ENCODE assay signal across 25 mouse cellular contexts in genomic region chr14:118799918-118800317, GRCm38 (mm10). TPM values are rescaled to one million over a fixed set of nuclear protein-coding genes. Genes with fewer than 3 reads are reported as not detected.
A peak's percentile ranks its signal among the peaks of the same experiment; 100 is the strongest.
DNase-seq lines count a peak whose midpoint lies in the region; ATAC-seq and TF ChIP-seq lines count a peak whose summit lies in the region.
"Had no signal": no experiment of that assay in that cellular context is flagged by ENCODE, and none has a peak within 500 bp of the region (broad histone marks: within the 10 kb centered on the region; RNA-seq: fewer than 3 reads in every experiment).

No protein-coding gene starts in this region.

- no peaks in the 10 kb centered on the region for H3K9me3 ChIP-seq in MEL (replicated peaks; ENCODE audit: insufficient read depth, low read length)
- H3K9me3 ChIP-seq in liver, embryonic 15.5 days (replicated peaks) = no peaks in the 10 kb centered on the region
- H3K9me3 ChIP-seq: forebrain, embryonic 13.5 days; heart, embryonic 15.5 days; limb, embryonic 15.5 days; lung, embryonic 15.5 days; midbrain, embryonic 13.5 days; neural tube, embryonic 12.5 days had no signal

- peak; percentile 52 for ATAC-seq in common myeloid progenitor, adult 5-6 weeks (replicated peaks; ENCODE audit: low read depth, poor library complexity, severe bottlenecking)
- no peak for ATAC-seq in liver, embryonic 15.5 days (ENCODE audit: insufficient read depth)
- ATAC-seq: forebrain, embryonic 13.5 days; hindbrain, embryonic 16.5 days; intestine, embryonic 16.5 days; midbrain, embryonic 13.5 days had no signal

- no peak overlapping the region for H3K27ac ChIP-seq in MEL (ENCODE audit: control insufficient read depth, low read depth, low read length)
- no peak overlapping the region for H3K27ac ChIP-seq in liver, embryonic 15.5 days (replicated peaks)
- H3K27ac ChIP-seq: forebrain, embryonic 13.5 days; gastrocnemius, adult 2 months; heart, embryonic 15.5 days; layer of hippocampus, adult 2 months; limb, embryonic 15.5 days; lung, embryonic 15.5 days; midbrain, embryonic 13.5 days; neural tube, embryonic 12.5 days had no signal

- TF ChIP-seq POLR2A in MEL (IDR thresholded peaks at IDR 0.05; ENCODE audit: control insufficient read depth in 1 of 2, insufficient read depth in 1 of 2, low read depth in 1 of 2, low read length in 2 of 2, poor library complexity in 1 of 2) = no peak

- TF ChIP-seq RAD21 in MEL (IDR thresholded peaks at IDR 0.05; ENCODE audit: low read depth, low read length) = no peak

- peaks cover 0 to 10% of the 10 kb centered on the region in 2 experiments; a peak in 2 of 4 replicates for H3K36me3 ChIP-seq in MEL (ENCODE audit: control insufficient read depth in 1 of 2, insufficient read depth in 2 of 2, low read length in 2 of 2)
- H3K36me3 ChIP-seq in liver, embryonic 15.5 days (replicated peaks) = no peaks in the 10 kb centered on the region
- H3K36me3 ChIP-seq: heart, embryonic 15.5 days; limb, embryonic 15.5 days; lung, embryonic 15.5 days; midbrain, embryonic 13.5 days; neural tube, embryonic 12.5 days had no signal

- DNase-seq in layer of hippocampus, adult 9-11 months = peak; percentile 16
- DNase-seq in layer of hippocampus, adult 8-10 months (ENCODE audit: low spot score in 2 of 2) = no peak
- peak; percentile 27 for DNase-seq in MEL (ENCODE audit: low read depth, low spot score)
- no peak for DNase-seq in cerebellum, postnatal 36 days
- DNase-seq in Muller cell, postnatal 12 days (ENCODE audit: inconsistent ontology term) = no peak
- DNase-seq: adrenal gland, postnatal 14 days; cerebellum, adult 9-11 months; gastrocnemius, adult 2 months; heart, postnatal 36 days; kidney, postnatal 14 days; left cerebral cortex, postnatal 4 days; lung, postnatal 4 days; right cerebral cortex, postnatal 14 days had no signal

- peaks cover 0 to 31% of the 10 kb centered on the region in 2 experiments; a peak in 2 of 4 replicates for H3K4me1 ChIP-seq in MEL (ENCODE audit: control insufficient read depth in 1 of 2, insufficient read depth in 2 of 2, low read length in 2 of 2)
- H3K4me1 ChIP-seq in liver, embryonic 15.5 days (replicated peaks) = peaks cover 63% of the 10 kb centered on the region
- H3K4me1 ChIP-seq: limb, embryonic 15.5 days; lung, embryonic 15.5 days; neural tube, embryonic 12.5 days had no signal

- no peaks in the 10 kb centered on the region for H3K27me3 ChIP-seq in MEL (ENCODE audit: control insufficient read depth in 1 of 2, insufficient read depth in 2 of 2, low read length in 2 of 2)
- H3K27me3 ChIP-seq in liver, embryonic 15.5 days = peaks cover 10% of the 10 kb centered on the region
- H3K27me3 ChIP-seq: forebrain, embryonic 13.5 days; heart, embryonic 15.5 days; limb, embryonic 15.5 days; lung, embryonic 15.5 days; neural tube, embryonic 12.5 days had no signal

- no peak overlapping the region for H3K9ac ChIP-seq in MEL (ENCODE audit: control insufficient read depth, low read depth, low read length, poor library complexity, severe bottlenecking)
- 0 out of 2 replicates have a peak overlapping the region, but pooled peaks have one; percentile 18 for H3K9ac ChIP-seq in liver, embryonic 15.5 days
- H3K9ac ChIP-seq: forebrain, embryonic 13.5 days; heart, embryonic 15.5 days; limb, embryonic 15.5 days; lung, embryonic 15.5 days; midbrain, embryonic 13.5 days; neural tube, embryonic 12.5 days had no signal

- H3K79me2 ChIP-seq in MEL (ENCODE audit: control insufficient read depth, insufficient read depth, low read length, poor library complexity) = no peaks in the 10 kb centered on the region

- 10% methylated on average over 9 of the region's 9 CpGs for WGBS in liver, embryonic 15.5 days (ENCODE audit: insufficient replicate concordance)

- TF ChIP-seq EP300 in MEL (IDR thresholded peaks at IDR 0.05; ENCODE audit: low read depth in 1 of 2, low read length in 2 of 2) = no peak

- peak overlapping the region; percentile 36 for H3K4me2 ChIP-seq in liver, embryonic 15.5 days
- H3K4me2 ChIP-seq: forebrain, embryonic 13.5 days; heart, embryonic 15.5 days; limb, embryonic 15.5 days; lung, embryonic 15.5 days; midbrain, embryonic 13.5 days; neural tube, embryonic 12.5 days had no signal

- no peak for TF ChIP-seq CTCF in MEL (IDR thresholded peaks at IDR 0.05 in 2 of 3, conservative IDR thresholded peaks at IDR 0.05 in 1 of 3; ENCODE audit: control insufficient read depth in 1 of 3, insufficient read depth in 1 of 3, low read depth in 2 of 3, low read length in 3 of 3, poor library complexity in 1 of 3, severe bottlenecking in 1 of 3)

- H3K4me3 ChIP-seq in MEL (ENCODE audit: control insufficient read depth in 1 of 2, insufficient read depth in 1 of 2, low read depth in 2 of 2, low read length in 2 of 2) = no peak overlapping the region
- no peak overlapping the region for H3K4me3 ChIP-seq in liver, embryonic 15.5 days (replicated peaks)
- H3K4me3 ChIP-seq: forebrain, embryonic 13.5 days; gastrocnemius, adult 2 months; heart, embryonic 15.5 days; layer of hippocampus, adult 2 months; limb, embryonic 15.5 days; lung, embryonic 15.5 days; midbrain, embryonic 13.5 days; neural tube, embryonic 12.5 days had no signal

TF ChIP-seq in MEL, 35 proteins besides CTCF, POLR2A, EP300 and RAD21:
- TF ChIP-seq SIN3A (IDR thresholded peaks at IDR 0.05; ENCODE audit: low read length) = no peak
- no peak for TF ChIP-seq E2F4 (IDR thresholded peaks at IDR 0.05; ENCODE audit: borderline replicate concordance, low read depth, low read length)
- TF ChIP-seq MAFK (IDR thresholded peaks at IDR 0.05; ENCODE audit: borderline replicate concordance, low read depth, low read length) = no peak
- no peak for TF ChIP-seq ZKSCAN1 (IDR thresholded peaks at IDR 0.05; ENCODE audit: low read depth, low read length)
- TF ChIP-seq USF2 (IDR thresholded peaks at IDR 0.05; ENCODE audit: borderline replicate concordance in 1 of 2, insufficient read depth in 1 of 2, low read depth in 1 of 2, low read length in 2 of 2) = no peak
- no peak for TF ChIP-seq RCOR1 (IDR thresholded peaks at IDR 0.05; ENCODE audit: low read depth, low read length)
- TF ChIP-seq MAX (IDR thresholded peaks at IDR 0.05; ENCODE audit: low read length) = peak; percentile 48; the same call in 1 of the 2 replicates
- TF ChIP-seq TAL1 (IDR thresholded peaks at IDR 0.05; ENCODE audit: low read length) = peak; percentile 22; the same call in 1 of the 2 replicates
- no peak for TF ChIP-seq ZNF384 (IDR thresholded peaks at IDR 0.05; ENCODE audit: low read depth, low read length)
- TF ChIP-seq HCFC1 (IDR thresholded peaks at IDR 0.05; ENCODE audit: low read depth, low read length) = no peak
- TF ChIP-seq TCF12 (IDR thresholded peaks at IDR 0.05; ENCODE audit: low read depth, low read length) = no peak
- peak; percentile 21; the same call in 1 of the 2 replicates for TF ChIP-seq ETS1 (IDR thresholded peaks at IDR 0.05; ENCODE audit: low read depth, low read length)
- 0 out of 2 replicates have a peak, but pooled peaks have one; percentile 30 for TF ChIP-seq MYC (IDR thresholded peaks at IDR 0.05; ENCODE audit: low read depth, low read length)
- no peak for TF ChIP-seq JUND (IDR thresholded peaks at IDR 0.05; ENCODE audit: low read depth, low read length)
- peak; percentile 35; the same call in 1 of the 2 replicates for TF ChIP-seq GATA1 (IDR thresholded peaks at IDR 0.05; ENCODE audit: low read depth, low read length)
- no peak for TF ChIP-seq ELF1 (IDR thresholded peaks at IDR 0.05; ENCODE audit: low read depth, low read length)

RNA-seq across cellular contexts. Expression of gene Cldn10, which starts 12.2 kb away (rescaled TPM):
- 10 to 100 TPM; 33.3 to 41.9 (median 35.4) TPM for total RNA-seq in layer of hippocampus, adult 8-10 months (2022)
- not detected in 2 replicates for total RNA-seq in MEL (2012; rRNA removed)
- under 1 TPM in 1 of 2 experiments, not detected in 1; 0.17 TPM for polyA plus RNA-seq in MEL (2012; ENCODE audit: insufficient read depth in 1 of 2, insufficient read length in 2 of 2, low read depth in 1 of 2, low replicate concordance in 2 of 2, missing spikeins in 1 of 2)
- 0.05 TPM in 1 of 2 replicates, not detected in the other for total RNA-seq in common myeloid progenitor, adult 5-6 weeks (2017)
- 0.30 and 0.99 TPM in 2 replicates for polyA plus RNA-seq in liver, embryonic 15.5 days (2015; fragmentation: Nextera tagmentation; extraction: Ambion mirVana)
- total RNA-seq: gastrocnemius, adult 2 months had no signal
- polyA plus RNA-seq: C2C12 had no signal

Comparison
In these comparisons a context has a peak if more than half of its experiments do, and no peak if none do; other contexts are left out.
1. DNase-seq: peak in layer of hippocampus, adult 9-11 months (single experiment) and MEL (single experiment); none in layer of hippocampus, adult 8-10 months (0 of 2), cerebellum, postnatal 36 days (0 of 2) and Muller cell, postnatal 12 days (single experiment).
2. RNA of gene Cldn10, which starts 12.2 kb away (total RNA-seq): 33.3 to 41.9 TPM in layer of hippocampus, adult 8-10 months; 0.05 TPM in common myeloid progenitor, adult 5-6 weeks and not detected in MEL; every median in the first group is over 10 times any median in the second.